Mouse (Mus musculus): ENCODE results near the gene Ddx1.

GRCm38 (mm10) chr12:13293421-13293881, 44.4 kb upstream of the Ddx1 start:
- no peak for TF ChIP-seq TCF12 (IDR thresholded peaks at IDR 0.05; ENCODE audit: insufficient read depth, poor library complexity, severe bottlenecking)
- no peak for TF ChIP-seq POLR2A (IDR thresholded peaks at IDR 0.05; ENCODE audit: insufficient read length, low read depth)
